Mouse (Mus musculus): ENCODE results near the gene Ppp1r14a.

DNA sequence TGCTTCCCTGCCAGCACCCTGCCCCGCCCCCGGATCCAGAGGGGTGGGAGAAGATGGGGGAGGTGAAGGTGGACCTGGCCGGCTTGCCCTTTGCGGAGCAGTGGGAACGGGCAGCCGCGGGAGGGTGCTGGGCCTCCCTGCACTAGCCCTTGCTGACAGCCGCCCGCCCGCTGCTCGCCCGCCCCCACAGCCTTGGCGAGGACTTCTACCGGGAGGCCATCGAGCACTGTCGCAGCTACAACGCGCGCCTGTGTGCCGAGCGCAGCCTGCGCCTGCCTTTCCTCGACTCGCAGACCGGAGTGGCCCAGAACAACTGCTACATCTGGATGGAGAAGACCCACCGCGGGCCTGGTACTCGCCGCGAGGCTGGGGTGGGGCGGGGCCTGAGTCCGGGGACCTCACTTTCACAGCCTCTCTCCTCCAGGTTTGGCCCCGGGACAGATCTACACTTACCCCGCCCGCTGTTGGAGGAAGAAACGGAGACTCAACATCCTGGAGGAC lies 20.2 kb downstream of the Ppp1r14a start:
- no peak for TF ChIP-seq CTCF (IDR thresholded peaks at IDR 0.05; ENCODE audit: low read depth, low read length)
- no peak for TF ChIP-seq TAL1 (conservative IDR thresholded peaks at IDR 0.05; ENCODE audit: low read depth, low read length)
